Mouse (Mus musculus) cortical plate, adult 2 months (tissue): ENCODE measurements around the gene Zmiz1.

Source experiments
- CTCF ChIP-seq: fragments of 200-500 bp; IDR thresholded peaks from 2 replicates; pipeline ENCODE4 v1.5.1; 2011; ENCODE audit warnings: mild to moderate bottlenecking, control low read depth, low read length; ENCODE audit not compliant: insufficient read depth; ENCODE audit errors: extremely low read depth
- POLR2A ChIP-seq: fragments of 200-500 bp; IDR thresholded peaks from 2 replicates; pipeline ENCODE4 v1.6.1; 2011; ENCODE audit warnings: mild to moderate bottlenecking, low read length, control low read depth; ENCODE audit not compliant: insufficient read depth; ENCODE audit errors: extremely low read depth

GRCm38 (mm10) chr14:25548650-25549049, 89.7 kb downstream of the Zmiz1 start:
- no peak for TF ChIP-seq CTCF
- TF ChIP-seq POLR2A = no peak
